Mouse (Mus musculus) neutrophil, adult 5-6 weeks (primary cell): ENCODE data around the gene Cstf1. TPM values are rescaled to one million over a fixed set of nuclear protein-coding genes. Genes with fewer than 3 reads are reported as not detected.

Experiments used
- ATAC-seq: fragments of 151-379, 151-347 bp; 2 replicates; pipeline ENCODE4 v1.8.0; 2017; ENCODE audit warnings: mild to moderate bottlenecking, moderate TSS enrichment; ENCODE audit not compliant: insufficient number of reproducible peaks, poor library complexity, low FRiP score, severe bottlenecking; ENCODE audit errors: extremely low read depth
- total RNA-seq: library from RNA; stranded (forward); fragments of 200-1000 nt; gene quantifications from 2 replicates; pipeline ENCODE4 v1.2.3, GENCODE M21; 2017

Gene Cstf1
- total RNA-seq, 1 experiment from 2014 or later: 16.8 TPM

DNA sequence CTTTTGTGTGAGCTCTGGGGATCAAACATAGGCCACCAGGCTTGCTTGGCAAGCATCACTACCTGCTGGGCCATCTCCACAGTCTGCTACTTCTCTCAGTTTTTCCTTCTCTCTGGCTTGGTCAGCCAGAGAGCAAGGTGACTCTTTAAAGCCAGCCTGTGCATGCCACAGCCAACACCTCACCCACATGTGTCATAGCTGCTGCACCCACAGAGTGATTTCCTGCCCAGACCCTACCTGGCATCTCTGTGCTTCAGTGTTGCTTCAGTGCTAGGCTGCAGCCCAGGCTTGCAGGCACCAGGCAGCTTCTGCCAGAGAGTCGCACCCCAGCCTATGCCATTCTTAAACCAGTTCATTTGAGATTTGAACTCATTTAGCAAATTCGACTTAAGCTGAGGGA, 37.0 kb downstream of the Cstf1 start:
- ATAC-seq: no peak

GRCm38 (mm10) chr2:172410686-172411085, 40.2 kb downstream of the Cstf1 start:
- no peak for ATAC-seq

DNA sequence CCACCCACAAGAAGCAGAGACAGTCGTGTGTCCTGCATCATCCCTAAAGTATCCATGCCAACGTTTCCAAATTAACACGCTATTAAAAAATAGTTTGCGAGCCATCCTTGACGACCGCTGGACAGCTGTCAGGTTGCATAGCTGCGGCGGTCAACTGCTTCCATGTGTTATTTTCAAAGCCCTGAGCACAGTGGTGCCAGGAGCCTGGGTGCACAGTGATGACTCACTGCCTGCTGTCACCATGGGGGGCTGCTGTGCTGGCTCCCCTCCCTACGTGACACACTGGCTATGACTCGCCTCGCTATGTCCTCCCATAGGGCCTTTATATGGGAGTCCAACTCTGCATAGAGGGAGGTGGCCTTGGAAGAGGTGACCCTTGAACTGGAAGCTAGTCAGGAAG, 40.6 kb downstream of the Cstf1 start:
- ATAC-seq: no peak

- ATAC-seq: peak; percentile 27; the same call in 1 of the 2 replicates
Observed at GRCm38 (mm10) chr2:172412454-172412853, 42.0 kb downstream of the Cstf1 start.

DNA sequence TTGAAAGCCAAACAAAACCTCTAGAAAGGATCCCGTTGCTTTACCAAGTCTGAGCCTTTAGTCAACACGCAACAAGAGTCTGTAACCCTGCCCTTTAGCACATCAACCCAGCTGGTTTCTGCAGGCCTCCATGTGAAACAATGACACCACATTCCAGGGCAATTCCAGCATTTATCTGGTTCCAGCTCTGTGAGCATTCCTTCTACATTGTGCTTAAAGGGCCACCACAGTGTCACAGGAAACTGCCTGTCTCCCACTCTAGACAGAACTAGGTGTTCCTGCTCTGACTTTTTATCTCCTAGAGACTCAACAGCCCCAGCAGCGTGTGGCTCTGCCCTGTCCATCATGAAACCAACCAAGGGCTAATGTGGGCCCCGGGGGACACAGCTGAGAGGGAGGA, 42.8 kb downstream of the Cstf1 start:
- no peak for ATAC-seq

DNA sequence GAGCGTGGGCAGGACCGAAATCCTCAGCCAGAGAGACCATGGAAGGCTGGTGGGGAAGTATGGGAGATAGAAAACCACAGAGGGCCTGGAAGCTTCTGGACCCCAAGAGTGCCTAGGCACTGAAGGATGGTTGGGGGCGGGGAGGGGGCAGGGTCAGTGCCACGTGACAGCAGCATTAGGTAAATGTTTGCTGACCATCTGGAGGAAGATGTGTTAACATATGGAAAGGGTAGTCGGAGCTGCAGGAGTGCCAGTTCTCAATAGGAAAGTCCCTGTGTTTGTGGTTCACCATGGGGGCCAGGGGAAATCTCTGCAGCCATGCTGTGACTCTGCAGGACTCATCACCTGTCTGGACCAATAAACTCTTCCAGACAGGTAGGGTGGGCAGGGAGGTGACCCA, 43.4 kb downstream of the Cstf1 start:
- no peak for ATAC-seq

DNA sequence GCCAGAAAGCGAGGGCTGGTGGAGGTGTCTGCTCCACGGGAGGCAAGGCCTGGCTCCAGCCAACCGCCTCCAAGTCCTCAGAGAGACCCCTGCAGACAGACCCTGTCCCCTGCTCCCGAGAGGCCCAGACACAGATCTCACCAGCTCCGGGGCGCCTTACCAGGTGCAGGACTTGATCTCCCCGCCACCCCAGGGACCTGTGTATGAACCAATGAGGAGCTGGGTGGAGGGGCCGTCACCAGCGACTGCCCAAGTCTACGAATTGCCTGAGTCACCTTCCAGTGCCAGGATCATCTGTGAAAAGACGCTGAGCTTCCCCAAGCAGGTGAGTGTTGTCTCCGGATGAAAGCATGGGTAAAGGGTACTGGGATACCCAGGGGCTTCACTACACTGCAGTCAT, 45.7 kb downstream of the Cstf1 start:
- ATAC-seq: no peak

DNA sequence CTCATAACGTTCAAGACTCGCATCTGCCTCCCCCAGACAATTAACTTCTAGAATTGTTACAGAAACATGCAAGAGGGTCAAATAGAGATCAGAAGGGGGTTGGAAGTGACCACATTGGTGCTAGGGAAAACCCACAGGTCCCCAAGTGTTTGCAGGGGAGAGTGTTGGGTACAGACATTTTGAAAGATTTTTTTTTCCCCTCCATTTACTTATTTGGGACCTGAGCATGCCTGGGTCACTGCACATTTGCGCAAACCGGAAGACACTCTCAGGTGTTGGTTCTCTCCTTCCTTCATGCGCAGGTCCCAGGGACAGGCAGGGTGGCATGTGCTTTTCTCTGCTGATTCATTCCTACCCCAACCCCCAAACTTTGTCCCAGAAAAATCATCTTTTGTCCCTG, 46.4 kb downstream of the Cstf1 start:
- ATAC-seq: no peak

GRCm38 (mm10) chr2:172418208-172418607, 47.7 kb downstream of the Cstf1 start:
- ATAC-seq: no peak

DNA sequence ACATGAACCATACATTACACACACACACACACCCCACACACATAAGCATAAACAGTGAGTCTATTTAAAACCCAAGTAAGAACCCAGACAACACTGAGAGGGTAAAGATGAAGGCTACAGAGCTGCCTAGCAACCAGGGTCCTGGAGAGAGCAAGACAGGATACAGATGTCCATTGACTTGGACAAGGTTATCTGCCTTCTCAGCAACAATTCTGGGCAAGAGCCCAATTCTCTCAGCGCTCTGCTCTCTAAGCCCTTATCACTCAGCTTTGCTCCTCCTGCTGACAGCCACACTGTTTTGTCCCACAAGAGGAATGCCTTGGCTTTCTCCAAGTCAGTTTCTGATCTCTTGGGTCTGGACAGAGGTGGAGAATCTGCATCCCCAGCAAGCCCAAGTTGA, 60.1 kb downstream of the Cstf1 start:
- no peak for ATAC-seq

Other genes starting within 250 kb of the Cstf1 start
- not detected in 2 replicates for gene Mc3r, start 122.2 kb upstream of the Cstf1 start, total RNA-seq
- gene Fam210b, start 25.1 kb upstream of the Cstf1 start, total RNA-seq: 4.9 and 6.1 TPM in 2 replicates
- gene Aurka, start 146 bp upstream of the Cstf1 start, total RNA-seq: 2.7 and 5.4 TPM in 2 replicates
- gene Cass4, start 23.1 kb downstream of the Cstf1 start, total RNA-seq: 30.7 and 34.6 TPM in 2 replicates
- 225 and 239 TPM in 2 replicates for gene Rtf2, start 69.9 kb downstream of the Cstf1 start, total RNA-seq
- 0.74 and 1.0 TPM in 2 replicates for gene Gcnt7, start 87.9 kb downstream of the Cstf1 start, total RNA-seq
- 14.4 and 15.8 TPM in 2 replicates for gene Fam209, start 101.8 kb downstream of the Cstf1 start, total RNA-seq
- not detected in 2 replicates for gene Tfap2c, start 178.9 kb downstream of the Cstf1 start, total RNA-seq